Mouse (Mus musculus) hindbrain, embryonic 10.5 days (tissue): ENCODE results near the gene Lamc1. TPM values are rescaled to one million over a fixed set of nuclear protein-coding genes. Genes with fewer than 3 reads are reported as not detected.

ENCODE experiments used
- DNase-seq: peaks from one replicate; pipeline ENCODE4 v3.0.0-alpha.2; 2017; ENCODE audit warnings: low spot score
- H3K27ac ChIP-seq: fragments of 300-500 bp; sonication (generic); 2 replicates; pipeline ENCODE4 v1.5.1; 2016; ENCODE audit warnings: mild to moderate bottlenecking, moderate library complexity
- H3K27me3 ChIP-seq: fragments of 300-500 bp; sonication (generic); 2 replicates; pipeline ENCODE4 v1.6.1; 2016; ENCODE audit warnings: mild to moderate bottlenecking; ENCODE audit not compliant: poor library complexity, insufficient read depth, severe bottlenecking
- H3K36me3 ChIP-seq: fragments of 300-500 bp; sonication (generic); 2 replicates; pipeline ENCODE4 v1.6.1; 2016; ENCODE audit warnings: mild to moderate bottlenecking, moderate library complexity
- H3K4me1 ChIP-seq: fragments of 300-500 bp; sonication (generic); replicated peaks from 2 replicates; pipeline ENCODE4 v1.6.1; 2016; ENCODE audit warnings: mild to moderate bottlenecking
- H3K4me3 ChIP-seq: fragments of 300-500 bp; sonication (generic); 2 replicates; pipeline ENCODE4 v1.5.1; 2016; ENCODE audit warnings: mild to moderate bottlenecking, moderate library complexity
- H3K9me3 ChIP-seq: fragments of 300-500 bp; sonication (generic); 2 replicates; pipeline ENCODE4 v1.6.1; 2016; ENCODE audit warnings: mild to moderate bottlenecking, moderate library complexity
- WGBS: fragments of 180-500 bp; shearing (Covaris S2); methylation state at CpG from one replicate; pipeline ENCODE4 v1.1.7; 2016; 5-methylcytosine and 5-hydroxymethylcytosine counted together
- polyA plus RNA-seq: library from polyadenylated mRNA; unstranded; fragments of >200 nt; fragmentation: Nextera tagmentation; extraction: Ambion mirVana; gene quantifications from 2 replicates; pipeline ENCODE4 v1.2.1, GENCODE M21; 2016

Gene Lamc1
- polyA plus RNA-seq, 1 experiment from 2014 or later = 21.3 TPM

- Histone ChIP-seq H3K4me1 (peaks cover 44% of the 10 kb centered on the region), H3K27ac (no peak overlapping the region), H3K27me3 (no peaks in the 10 kb centered on the region), H3K9me3 (no peaks in the 10 kb centered on the region), H3K4me3 (no peak overlapping the region), H3K36me3 (no peaks in the 10 kb centered on the region)
- 92% methylated on average over 7 of the region's 7 CpGs for WGBS
- no peak for DNase-seq
Measured at GRCm38 (mm10) chr1:153267730-153268129, 64.9 kb downstream of the Lamc1 start.

- peaks cover 36% of the 10 kb centered on the region for H3K4me1 ChIP-seq
- H3K36me3 ChIP-seq = peaks cover 6% of the 10 kb centered on the region
- H3K9me3 ChIP-seq = no peaks in the 10 kb centered on the region
- no peak for DNase-seq
- no peak overlapping the region for H3K27ac ChIP-seq
- H3K4me3 ChIP-seq = no peak overlapping the region
- H3K27me3 ChIP-seq = no peaks in the 10 kb centered on the region
- 74% methylated on average over 5 of the region's 5 CpGs for WGBS
Measured at GRCm38 (mm10) chr1:153266891-153267290, 65.7 kb downstream of the Lamc1 start.

DNA sequence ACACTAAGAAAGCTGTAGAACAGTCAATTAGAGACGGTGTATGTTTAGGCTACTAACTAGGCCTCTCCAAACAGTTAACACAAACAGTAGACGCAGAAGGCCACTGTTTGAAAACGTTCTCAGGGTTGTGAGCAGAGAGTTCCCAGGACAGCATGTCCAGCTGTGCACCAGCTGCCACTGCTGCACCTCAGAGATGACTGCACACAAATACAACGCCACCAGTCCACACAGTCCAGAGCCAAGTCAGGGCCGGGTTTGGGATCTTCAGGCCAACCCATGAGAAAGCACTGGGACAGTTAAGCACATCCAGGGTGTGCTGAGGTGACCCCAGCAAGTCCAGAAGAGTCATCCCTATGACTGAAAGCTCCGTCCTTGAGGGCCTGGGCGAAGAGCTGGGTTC is 67.0 kb downstream of the Lamc1 start:
- peaks cover 35% of the 10 kb centered on the region for H3K4me1 ChIP-seq
- H3K36me3 ChIP-seq = peaks cover 15% of the 10 kb centered on the region
- H3K9me3 ChIP-seq = no peaks in the 10 kb centered on the region
- no peak overlapping the region for H3K4me3 ChIP-seq
- no peak for DNase-seq
- no peaks in the 10 kb centered on the region for H3K27me3 ChIP-seq
- 64% methylated on average over 7 of the region's 7 CpGs for WGBS
- peak overlapping the region; percentile 81 for H3K27ac ChIP-seq

DNA sequence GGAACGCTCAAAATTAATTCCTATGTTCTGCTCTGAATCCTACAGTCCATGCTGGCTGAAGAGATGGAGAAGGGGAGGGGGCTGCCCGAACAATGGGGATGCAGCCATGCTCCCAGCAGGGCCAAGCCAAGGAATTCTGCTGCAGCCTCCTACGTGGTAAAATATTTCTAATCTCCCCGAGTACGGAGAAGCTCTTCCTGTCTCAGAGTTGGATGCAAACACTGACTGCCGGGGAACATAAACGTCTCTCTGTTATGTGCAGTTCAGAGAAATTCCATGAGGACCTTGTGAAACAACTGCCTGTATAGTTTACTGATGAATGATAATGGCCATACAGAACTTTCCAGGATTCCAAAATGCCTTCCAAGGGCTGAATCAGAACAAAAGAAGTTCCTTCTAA is 67.5 kb downstream of the Lamc1 start:
- Histone ChIP-seq H3K27ac (peak overlapping the region; percentile 81), H3K4me1 (peaks cover 37% of the 10 kb centered on the region), H3K9me3 (no peaks in the 10 kb centered on the region), H3K36me3 (peaks cover 19% of the 10 kb centered on the region), H3K27me3 (no peaks in the 10 kb centered on the region), H3K4me3 (no peak overlapping the region)
- 30% methylated on average over 7 of the region's 7 CpGs for WGBS
- DNase-seq = peak; percentile 20

DNA sequence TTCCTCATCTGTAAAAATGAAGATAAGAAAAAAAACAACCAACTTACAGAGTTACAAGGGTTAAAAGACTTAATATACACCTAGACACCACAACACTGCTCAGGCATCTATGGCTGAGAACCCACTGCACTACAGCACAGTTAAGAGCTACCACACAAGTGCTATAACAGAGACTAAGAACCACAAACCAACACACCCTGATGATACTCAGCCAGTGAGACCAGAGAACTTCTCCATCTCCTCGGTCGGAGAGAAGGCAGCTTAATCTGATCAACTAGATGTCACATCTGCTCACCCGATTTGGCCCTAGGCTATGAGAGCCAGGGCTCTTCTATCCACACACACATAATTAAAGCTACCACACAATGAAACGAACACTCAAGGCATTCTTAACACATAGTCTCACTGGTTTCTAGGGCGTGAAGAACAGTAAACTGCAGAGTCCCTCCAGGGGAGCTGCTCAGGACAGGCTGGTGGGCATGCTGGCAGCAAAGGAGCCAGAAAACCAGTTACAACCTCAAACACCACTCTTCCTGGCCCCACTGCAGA is 72.8 kb downstream of the Lamc1 start:
- Histone ChIP-seq H3K4me3 (no peak overlapping the region), H3K4me1 (peaks cover 16% of the 10 kb centered on the region), H3K36me3 (peaks cover 41% of the 10 kb centered on the region), H3K9me3 (no peaks in the 10 kb centered on the region), H3K27ac (no peak overlapping the region; the same call in 1 of the 2 replicates), H3K27me3 (no peaks in the 10 kb centered on the region)
- no peak for DNase-seq
- WGBS = 71% methylated on average over 5 of the region's 5 CpGs

DNA sequence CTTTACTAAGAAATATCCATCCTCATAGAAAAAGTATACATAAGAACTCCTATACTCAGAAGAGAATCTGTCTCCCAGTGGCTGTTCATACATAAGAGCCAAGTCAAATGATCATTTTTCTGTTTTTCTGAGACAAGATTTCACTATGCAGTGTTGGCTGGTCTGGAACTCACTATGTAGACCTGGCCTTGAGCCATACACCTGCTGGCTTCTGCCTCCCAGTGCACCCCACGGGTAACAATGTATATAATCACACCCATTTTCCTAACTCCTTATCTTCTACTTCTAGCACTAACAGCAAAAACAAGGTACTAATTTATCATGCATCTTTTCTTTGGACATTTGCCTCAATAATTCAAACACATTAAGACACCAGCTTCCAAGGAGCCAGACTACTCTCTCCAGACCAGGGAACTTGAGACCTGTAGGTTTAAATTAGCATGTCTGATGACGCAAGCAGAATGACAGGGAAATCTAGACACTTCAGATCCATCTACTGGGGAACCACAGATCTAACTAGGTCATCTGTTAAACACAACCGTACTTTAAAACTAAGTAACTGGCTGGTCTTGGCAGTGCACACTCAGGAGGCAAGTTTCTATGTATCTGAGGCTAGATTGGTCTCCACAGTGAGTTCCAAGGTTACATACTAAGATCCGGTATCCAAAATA is 79.9 kb downstream of the Lamc1 start:
- Histone ChIP-seq H3K27me3 (no peaks in the 10 kb centered on the region), H3K36me3 (peaks cover 71% of the 10 kb centered on the region)
- WGBS = 91% methylated on average over 4 of the region's 4 CpGs

DNA sequence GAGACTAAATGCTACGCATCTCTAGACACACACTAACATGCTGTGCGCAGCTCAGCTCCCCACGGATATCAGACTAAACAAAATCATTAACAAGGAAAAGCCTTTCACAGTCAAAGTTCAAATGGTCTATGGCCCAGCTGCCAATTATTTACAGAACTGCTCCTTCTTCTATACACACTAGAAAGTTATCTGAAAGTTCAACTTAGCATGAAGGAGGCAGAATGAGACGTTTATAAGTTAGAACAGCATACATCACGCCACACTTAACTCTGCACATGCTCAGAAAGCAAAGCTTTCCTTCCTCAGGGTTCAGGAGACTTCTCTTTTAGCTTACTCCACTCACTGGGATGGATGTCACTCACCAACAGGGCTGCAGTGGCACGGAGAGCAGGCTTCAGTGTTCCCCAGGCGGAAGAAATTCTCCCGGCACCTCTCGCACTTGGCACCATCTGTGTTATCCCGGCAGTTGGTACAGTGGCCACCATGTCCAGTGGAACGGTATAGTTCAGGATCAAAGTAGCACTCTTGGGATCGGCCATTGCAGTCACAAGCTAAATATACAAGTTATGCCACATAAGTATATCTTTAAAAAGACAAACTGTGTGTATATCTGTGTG is 80.9 kb downstream of the Lamc1 start:
- Histone ChIP-seq H3K9me3 (peaks cover 9% of the 10 kb centered on the region; the same call in 1 of the 2 replicates), H3K27me3 (no peaks in the 10 kb centered on the region), H3K27ac (no peak overlapping the region), H3K4me1 (no peaks in the 10 kb centered on the region), H3K4me3 (no peak overlapping the region), H3K36me3 (peaks cover 76% of the 10 kb centered on the region)
- DNase-seq = no peak
- WGBS = 94% methylated on average over 12 of the region's 12 CpGs

More for the DNA sequence above, 79.9 kb downstream of the Lamc1 start:
- no peak for DNase-seq
- H3K4me3 ChIP-seq = no peak overlapping the region
- no peaks in the 10 kb centered on the region for H3K4me1 ChIP-seq
- H3K9me3 ChIP-seq = peaks cover 9% of the 10 kb centered on the region; the same call in 1 of the 2 replicates
- no peak overlapping the region for H3K27ac ChIP-seq

DNA sequence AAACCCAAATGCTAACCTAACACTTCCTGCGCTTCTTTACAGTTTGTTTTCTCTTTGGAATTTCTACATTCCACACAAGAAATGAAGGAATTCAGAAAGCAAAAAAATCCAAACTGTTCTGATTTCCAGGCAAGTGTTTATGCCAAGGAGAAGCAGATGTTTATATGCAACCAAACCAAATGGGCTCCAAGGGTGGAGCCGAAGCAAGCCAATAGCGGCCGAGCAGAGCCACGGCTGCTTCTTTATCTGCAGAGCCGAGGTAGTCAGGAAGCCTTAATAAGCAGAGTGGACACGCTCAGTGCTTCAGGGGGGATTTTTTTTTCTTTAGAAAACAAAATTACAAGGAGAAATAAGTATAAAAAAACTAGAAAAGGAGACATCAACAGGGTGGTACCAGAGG is 91.2 kb downstream of the Lamc1 start:
- Histone ChIP-seq H3K27me3 (no peaks in the 10 kb centered on the region), H3K4me3 (no peak overlapping the region), H3K27ac (no peak overlapping the region), H3K4me1 (no peaks in the 10 kb centered on the region), H3K36me3 (peaks cover 91% of the 10 kb centered on the region), H3K9me3 (no peaks in the 10 kb centered on the region)
- DNase-seq = no peak
- WGBS = 89% methylated on average over 7 of the region's 7 CpGs

- Histone ChIP-seq H3K36me3 (peaks cover 78% of the 10 kb centered on the region), H3K4me3 (no peak overlapping the region), H3K9me3 (no peaks in the 10 kb centered on the region), H3K4me1 (no peaks in the 10 kb centered on the region), H3K27ac (no peak overlapping the region), H3K27me3 (no peaks in the 10 kb centered on the region)
- no peak for DNase-seq
- 91% methylated on average over 4 of the region's 4 CpGs for WGBS
Measured at GRCm38 (mm10) chr1:153235576-153235975, 97.0 kb downstream of the Lamc1 start.

- no peaks in the 10 kb centered on the region for H3K9me3 ChIP-seq
- no peaks in the 10 kb centered on the region for H3K4me1 ChIP-seq
- no peak overlapping the region for H3K4me3 ChIP-seq
- no peaks in the 10 kb centered on the region for H3K27me3 ChIP-seq
- WGBS = 95% methylated on average over 9 of the region's 9 CpGs
- peaks cover 84% of the 10 kb centered on the region for H3K36me3 ChIP-seq
- no peak overlapping the region for H3K27ac ChIP-seq
- no peak for DNase-seq
Measured at GRCm38 (mm10) chr1:153231681-153232080, 100.9 kb downstream of the Lamc1 start.

GRCm38 (mm10) chr1:153227916-153228315 is 104.7 kb downstream of the Lamc1 start:
- Histone ChIP-seq H3K4me1 (no peaks in the 10 kb centered on the region), H3K27me3 (no peaks in the 10 kb centered on the region), H3K27ac (no peak overlapping the region), H3K9me3 (no peaks in the 10 kb centered on the region), H3K36me3 (peaks cover 90% of the 10 kb centered on the region), H3K4me3 (no peak overlapping the region)
- DNase-seq = no peak
- WGBS = 78% methylated on average over 4 of the region's 4 CpGs

DNA sequence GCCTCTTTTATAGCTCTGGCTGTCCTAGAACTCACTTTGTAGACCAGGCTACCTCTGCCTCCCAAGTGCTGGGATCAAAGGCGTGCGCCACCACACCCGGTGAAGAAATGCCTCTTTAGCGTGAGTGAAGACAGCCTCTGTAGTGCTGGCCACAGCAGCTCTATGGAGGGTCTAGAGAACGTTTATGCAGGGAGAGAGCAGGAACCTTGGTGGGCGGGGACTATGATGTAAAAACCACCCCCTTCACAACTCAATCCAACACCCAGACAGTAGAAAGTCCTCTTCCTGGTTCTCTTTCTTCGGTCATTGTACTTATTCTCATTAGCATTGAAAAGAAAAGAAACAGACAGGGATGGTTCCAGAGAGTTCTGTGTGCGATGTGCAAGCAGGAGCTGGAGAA is 105.5 kb downstream of the Lamc1 start:
- WGBS = 83% methylated on average over 8 of the region's 8 CpGs
- no peaks in the 10 kb centered on the region for H3K4me1 ChIP-seq
- no peaks in the 10 kb centered on the region for H3K9me3 ChIP-seq
- H3K27ac ChIP-seq = no peak overlapping the region
- no peak overlapping the region for H3K4me3 ChIP-seq
- no peaks in the 10 kb centered on the region for H3K27me3 ChIP-seq
- peaks cover 90% of the 10 kb centered on the region for H3K36me3 ChIP-seq
- DNase-seq = no peak
